Mouse (Mus musculus): ENCODE results near the gene Zan.
"Not testable (repeated sequence)": the region's sequence is repeated elsewhere in the genome, so short reads cannot be mapped to it uniquely, and the experiment has no call there.

The Zan gene

DNA sequence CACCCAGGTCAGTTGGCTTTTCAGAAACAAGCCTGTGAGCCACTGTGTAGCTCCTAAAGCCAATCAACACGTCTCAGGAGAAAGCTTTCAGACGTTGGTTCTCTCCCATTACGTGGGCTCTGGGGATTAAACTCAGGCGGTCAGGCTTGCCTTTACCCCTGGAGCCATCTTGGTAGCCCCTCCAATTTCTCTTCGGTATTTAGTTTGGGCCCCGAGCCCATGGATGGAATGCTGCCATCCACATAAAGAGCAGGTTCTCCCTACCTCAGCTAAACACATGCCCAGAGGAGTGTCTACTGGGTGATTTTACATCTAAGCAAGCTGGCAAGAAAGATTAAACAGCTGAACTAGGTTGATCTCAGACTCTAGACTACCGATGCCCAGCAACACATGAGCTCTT, 23.3 kb upstream of the Zan start:
- no peak for DNase-seq

DNA sequence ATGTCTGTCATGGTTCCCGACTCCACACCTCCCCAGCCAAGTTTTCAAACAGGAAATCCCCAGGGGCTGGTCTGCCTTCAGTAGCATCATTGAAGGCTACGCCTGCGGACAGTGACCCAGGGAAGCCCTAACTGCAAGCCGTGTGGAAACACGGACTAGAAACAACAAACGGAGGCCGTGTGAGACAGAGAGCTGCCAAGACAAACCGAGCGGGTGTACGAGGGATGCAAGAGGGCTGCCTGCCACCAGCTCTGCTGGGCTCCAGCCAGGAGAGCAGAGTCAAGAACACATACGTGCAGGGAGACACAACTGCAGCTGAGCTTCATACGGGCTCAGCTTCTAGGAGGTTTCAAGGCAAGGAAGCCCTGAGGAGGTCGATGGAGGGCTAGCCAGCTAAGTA, 17.0 kb upstream of the Zan start:
- DNase-seq = no peak

DNA sequence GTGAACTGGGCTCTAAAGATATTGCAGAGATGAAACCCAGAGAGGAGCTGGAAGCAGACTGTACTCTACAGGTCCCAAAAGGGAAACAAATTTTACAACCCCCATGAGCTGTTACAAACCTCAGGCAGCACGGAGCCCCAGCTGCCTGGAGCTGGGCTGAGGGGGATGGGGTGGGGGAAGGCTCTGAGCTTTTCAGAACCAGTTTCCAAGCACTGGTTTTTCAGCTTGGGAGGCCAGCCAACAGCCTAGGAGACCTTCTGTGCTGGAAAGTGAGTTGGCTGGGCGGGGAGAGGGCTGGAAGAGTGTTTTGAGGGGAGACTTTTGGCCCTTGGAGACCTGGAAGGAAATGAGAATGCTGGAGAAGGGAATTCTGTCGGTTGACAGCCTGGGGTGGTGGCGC, 14.7 kb upstream of the Zan start:
- peak; percentile 13 for DNase-seq

GRCm38 (mm10) chr5:137487616-137488015, 10.8 kb upstream of the Zan start:
- DNase-seq = no peak

- no peak for DNase-seq
Measured at GRCm38 (mm10) chr5:137485851-137486155, 8.9 kb upstream of the Zan start.

DNA sequence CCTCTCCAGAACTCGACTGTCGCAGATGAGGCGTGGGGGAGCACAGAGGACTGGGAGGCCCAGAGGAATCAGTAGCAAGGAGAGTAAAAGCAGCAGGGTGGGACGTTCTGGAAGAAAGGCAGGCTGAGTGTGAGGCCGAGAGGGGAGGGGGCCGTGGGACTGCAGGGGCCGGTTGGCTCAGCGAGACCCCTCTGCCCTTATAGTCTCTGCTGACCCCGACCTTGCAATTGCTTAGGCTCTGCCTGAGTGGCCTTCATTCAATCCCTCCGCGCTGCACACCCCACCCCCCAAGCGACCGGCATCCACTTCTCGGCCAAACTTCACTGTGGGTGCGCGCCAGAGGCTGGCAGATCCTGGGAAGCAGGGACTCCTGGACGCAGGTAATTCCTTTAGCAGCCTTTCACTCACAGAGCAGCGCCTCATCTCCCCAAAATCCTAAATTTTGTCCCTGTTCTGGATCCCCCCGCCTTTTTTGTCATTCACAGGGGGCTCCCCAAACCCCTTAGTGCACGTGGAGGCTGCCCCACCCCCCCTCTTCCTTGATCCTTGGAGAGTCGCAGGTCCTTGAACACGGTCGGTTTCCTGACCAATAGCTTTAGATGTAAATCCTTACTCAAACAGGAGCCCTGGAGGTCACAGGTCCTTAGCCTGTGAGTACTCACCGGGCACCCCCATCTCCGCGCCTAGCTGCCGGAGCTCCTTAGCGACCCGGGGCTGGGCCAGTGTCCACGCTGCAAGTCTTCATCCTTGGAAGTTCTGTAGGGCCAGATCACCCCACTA, 8.4 kb upstream of the Zan start:
- no peak for DNase-seq

DNA sequence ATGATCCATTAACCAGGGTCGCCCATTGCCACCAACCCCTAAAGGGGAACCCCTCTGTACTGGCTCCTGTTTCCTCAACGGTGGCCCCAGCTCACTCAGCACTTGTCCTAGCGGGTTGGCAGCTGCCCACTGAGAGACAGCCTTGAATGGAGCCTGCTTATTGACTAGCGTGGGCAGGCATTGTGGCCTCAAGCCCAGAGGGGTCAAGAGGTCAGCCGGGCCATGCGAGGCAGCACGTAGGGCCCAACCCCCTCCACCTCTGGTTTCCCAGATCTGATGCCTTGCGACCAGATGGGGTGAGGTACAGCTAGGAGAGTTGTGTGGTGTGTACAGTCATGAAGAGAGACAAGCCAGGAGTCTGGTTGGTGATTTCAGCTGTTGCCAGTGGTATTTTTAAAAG, 5.0 kb upstream of the Zan start:
- DNase-seq = no peak

DNA sequence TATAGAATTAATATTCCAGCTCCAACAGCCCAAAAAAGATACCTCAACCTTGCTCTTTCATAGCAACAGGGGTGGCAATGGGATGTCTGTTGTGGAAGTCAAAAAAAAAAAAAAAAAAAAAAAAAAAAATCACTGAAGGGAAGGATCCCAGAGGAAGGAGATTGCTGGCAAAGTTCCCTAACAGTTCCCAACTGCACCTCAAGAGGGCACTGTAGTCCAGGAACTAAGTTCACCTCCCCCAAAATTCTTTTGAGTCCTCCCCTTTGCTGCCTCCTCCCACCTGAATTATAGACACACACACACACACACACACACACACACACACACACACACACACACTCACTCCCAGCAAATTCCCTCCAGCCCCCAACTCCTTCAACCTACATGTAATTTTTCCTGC, 4.3 kb upstream of the Zan start:
- peak; percentile 49 for DNase-seq

GRCm38 (mm10) chr5:137474351-137474750, 2.5 kb downstream of the Zan start:
- DNase-seq = no peak

DNA sequence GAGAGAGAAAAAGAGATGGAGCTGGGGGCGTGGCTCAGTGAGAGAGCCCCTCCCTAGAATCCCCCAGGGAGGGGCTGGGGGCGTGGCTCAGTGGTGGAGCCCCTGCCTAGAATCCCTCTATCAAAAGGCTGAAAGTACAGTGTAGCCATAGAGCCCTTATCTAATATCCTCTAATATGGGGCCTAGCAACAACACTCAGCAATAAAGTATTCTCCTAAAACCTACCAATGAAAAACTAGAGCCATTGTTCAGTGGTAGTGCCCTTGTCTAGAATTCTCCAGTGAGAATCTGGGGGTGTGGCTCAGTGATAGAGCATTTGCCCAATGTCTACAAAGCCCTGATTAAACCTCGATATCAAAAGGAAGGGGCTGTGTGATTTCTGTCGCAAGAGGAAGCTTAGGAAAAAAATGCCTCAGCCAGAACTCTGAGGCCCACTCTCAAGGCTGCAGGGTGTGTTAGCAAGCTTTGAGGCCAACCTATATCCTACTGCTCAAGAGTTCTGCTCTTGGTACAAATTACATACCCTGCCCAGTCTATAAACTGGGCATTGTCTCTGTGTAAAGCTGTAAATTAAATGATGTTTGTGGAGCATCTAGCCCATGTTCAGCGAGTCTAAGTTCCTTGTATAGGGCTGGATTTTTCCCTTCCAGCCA, 4.5 kb downstream of the Zan start:
- DNase-seq = no peak

GRCm38 (mm10) chr5:137466946-137467345, 9.9 kb downstream of the Zan start:
- DNase-seq = no peak

DNA sequence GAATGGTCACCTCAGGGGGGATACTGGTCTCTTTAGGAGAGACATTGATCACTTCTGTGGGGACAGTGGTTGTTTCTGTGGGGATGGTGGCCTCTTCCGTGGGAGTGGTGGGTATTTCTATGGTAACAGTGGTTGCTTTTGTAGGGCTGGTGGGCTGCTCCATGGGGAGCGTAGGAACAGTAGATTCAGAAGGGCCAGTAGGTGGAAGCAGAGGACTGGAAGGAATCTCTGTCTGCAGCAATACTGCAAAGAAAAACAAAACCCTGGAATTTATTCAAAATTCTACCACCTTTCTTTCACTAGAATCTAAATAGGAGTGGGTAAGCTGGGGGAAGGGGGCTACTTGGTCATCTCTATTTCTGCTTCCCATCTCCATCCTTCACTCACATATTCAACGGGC, 11.8 kb downstream of the Zan start:
- no peak for DNase-seq

GRCm38 (mm10) chr5:137455866-137456591, 20.8 kb downstream of the Zan start:
- no peak for DNase-seq

DNA sequence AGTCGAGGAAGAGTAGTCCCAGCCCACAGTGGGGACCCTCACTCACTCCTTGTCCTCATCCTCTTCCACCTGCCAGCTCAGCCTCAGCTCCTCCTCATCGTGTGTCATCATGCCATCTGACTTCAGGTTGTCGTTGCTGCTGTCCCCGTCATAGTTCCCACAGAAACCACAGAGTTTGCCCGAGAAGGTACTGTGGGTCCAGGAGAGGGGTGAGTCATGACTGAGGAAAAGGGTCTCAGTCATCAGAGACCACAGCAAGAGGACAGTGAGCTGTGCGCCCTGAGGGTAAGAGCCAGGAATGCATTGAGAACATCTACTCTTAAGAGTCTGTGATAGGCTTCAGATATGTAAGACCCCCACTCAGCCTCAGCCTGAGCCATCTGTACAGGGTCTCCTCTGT, 21.7 kb downstream of the Zan start:
- DNase-seq = no peak

GRCm38 (mm10) chr5:137445536-137445935, 31.3 kb downstream of the Zan start:
- no peak for DNase-seq

DNA sequence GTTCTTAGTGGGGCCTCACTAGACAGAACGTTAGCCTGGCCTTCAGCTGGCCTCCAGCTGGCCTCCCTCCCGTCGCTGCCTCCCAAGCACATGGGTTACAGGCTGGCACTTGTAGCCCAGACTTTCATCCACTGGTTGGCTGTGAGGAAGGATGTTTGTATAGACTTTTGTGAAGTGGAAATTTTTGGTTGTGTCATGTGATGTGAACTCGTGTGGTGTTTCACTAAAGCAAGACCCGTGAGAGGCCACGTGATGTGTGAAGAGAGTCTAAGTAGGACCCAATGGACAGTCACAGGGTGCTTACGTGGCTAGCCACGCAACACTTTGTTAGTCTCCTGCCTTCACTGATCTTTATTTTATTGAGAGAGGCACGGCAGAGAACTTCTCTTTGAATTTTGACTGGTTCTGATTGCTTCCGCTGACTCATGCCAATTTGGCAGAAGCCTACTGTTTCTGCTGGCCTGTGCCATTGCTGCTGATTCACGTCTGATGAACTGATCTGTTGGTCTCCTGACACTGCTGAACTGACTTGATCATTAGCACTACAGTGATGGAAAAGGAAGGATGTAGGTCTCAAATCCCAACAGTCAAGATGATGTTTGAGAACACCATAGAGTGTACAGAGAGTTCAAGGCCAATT, 36.5 kb downstream of the Zan start:
- DNase-seq = no peak

- DNase-seq = no peak
Measured at GRCm38 (mm10) chr5:137433889-137434288, 43.0 kb downstream of the Zan start.

DNA sequence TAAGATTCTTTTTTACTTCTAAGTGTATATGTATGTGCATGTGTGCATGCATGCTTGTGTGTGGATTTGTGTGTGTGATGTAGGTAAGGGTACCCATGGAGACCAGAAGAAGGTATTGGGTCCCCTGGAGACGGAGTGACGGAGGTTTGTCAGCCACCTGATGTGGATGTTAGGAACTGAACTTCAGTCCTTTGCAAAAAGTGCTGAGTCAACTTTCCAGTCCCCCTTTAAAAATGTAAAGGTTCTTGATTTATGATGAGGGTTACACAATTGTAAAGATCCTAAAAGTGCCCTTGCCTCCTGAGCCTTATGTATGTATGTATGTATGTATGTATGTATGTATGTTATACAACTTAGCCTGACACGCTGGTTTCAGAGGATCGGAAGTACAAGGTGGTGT, 46.5 kb downstream of the Zan start:
- DNase-seq = not testable (repeated sequence)

GRCm38 (mm10) chr5:137425648-137426047, 51.2 kb downstream of the Zan start:
- no peak for DNase-seq

- DNase-seq = no peak
Measured at GRCm38 (mm10) chr5:137419841-137420240, 57.0 kb downstream of the Zan start.

DNA sequence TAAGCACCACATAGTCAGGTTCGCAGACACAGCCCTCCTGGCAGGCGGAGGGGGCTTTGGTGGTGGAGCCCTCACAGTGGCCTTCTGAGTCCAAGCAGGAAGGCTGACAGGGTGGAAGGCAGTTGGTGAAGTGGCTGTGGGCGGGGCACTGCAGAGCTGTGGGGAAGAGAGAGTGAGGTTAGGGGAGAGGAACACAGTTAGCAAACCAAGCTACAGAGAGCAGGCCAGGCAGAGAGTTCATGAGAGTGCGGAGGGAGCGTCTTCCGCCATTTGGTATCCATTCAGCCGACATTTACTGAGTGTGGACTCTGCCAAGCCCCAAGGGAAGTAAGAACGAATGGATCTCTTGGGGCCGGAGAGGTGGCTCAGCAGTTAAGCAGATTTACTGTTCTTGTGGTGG, 57.8 kb downstream of the Zan start:
- DNase-seq = no peak

DNA sequence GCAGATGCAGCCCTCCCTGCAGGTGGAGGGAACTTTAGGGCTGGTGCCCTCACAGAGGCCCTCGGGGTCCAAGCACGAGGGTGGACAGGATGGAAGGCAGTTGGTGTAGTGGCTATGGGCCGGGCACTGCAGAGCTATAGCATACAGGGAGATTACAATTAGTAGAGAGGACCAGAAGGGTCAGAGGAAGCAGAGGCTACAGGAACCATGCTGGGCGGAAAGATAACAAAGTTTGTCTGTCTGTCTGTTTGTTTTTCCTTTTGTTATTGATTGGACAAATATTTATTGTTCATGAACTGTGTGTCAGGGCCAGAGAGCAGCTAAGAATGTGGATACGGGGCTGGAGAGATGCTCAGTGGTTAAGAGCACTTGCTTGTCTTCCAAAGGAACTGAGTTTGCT, 62.6 kb downstream of the Zan start:
- no peak for DNase-seq

DNA sequence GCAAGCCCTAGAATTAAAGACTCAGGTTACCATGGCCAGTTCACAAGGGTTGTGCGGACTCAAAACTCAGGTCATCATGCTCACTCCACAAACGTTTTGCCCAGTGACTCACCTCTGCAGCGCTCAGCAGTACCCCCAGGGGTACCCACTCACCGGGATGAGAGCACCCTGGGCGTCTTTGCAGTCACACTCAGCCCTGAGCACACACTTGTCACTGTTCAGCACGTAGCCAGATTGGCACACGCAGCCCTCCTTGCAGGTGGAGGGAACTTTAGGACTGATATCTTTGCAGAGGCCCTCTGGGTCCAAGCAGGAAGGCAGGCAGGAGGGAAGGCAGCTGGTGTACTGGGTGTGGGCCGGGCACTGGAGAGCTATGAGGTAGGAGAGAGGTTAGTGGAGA, 65.6 kb downstream of the Zan start:
- no peak for DNase-seq

GRCm38 (mm10) chr5:137410549-137410948, 66.3 kb downstream of the Zan start:
- no peak for DNase-seq

All from right cerebral cortex, postnatal 25 days (tissue).